Mouse (Mus musculus): Measurements from ENCODE around the gene Olfr1185-ps1.
"Not testable (repeated sequence)": the region's sequence is repeated elsewhere in the genome, so short reads cannot be mapped to it uniquely, and the experiment has no call there.

- TF ChIP-seq CTCF, EP300 (IDR thresholded peaks at IDR 0.05; ENCODE audit: low read depth): not testable (repeated sequence)
Observed at GRCm38 (mm10) chr2:88454567-88454966, 38.6 kb upstream of the Olfr1185-ps1 start, which contains the start of gene Olfr1183.

Data from heart, postnatal 0 days (tissue).